Mouse (Mus musculus) heart, postnatal 0 days (tissue): ENCODE measurements around the gene Creb3.

Experiments
- CTCF ChIP-seq: IDR thresholded peaks from 2 replicates; pipeline ENCODE4 v1.5.1; 2016; ENCODE audit warnings: antibody characterized with exemption, control low read depth, low read depth
- EP300 ChIP-seq: IDR thresholded peaks from 2 replicates; pipeline ENCODE4 v1.6.1; 2016; ENCODE audit warnings: antibody characterized with exemption, low read depth

DNA sequence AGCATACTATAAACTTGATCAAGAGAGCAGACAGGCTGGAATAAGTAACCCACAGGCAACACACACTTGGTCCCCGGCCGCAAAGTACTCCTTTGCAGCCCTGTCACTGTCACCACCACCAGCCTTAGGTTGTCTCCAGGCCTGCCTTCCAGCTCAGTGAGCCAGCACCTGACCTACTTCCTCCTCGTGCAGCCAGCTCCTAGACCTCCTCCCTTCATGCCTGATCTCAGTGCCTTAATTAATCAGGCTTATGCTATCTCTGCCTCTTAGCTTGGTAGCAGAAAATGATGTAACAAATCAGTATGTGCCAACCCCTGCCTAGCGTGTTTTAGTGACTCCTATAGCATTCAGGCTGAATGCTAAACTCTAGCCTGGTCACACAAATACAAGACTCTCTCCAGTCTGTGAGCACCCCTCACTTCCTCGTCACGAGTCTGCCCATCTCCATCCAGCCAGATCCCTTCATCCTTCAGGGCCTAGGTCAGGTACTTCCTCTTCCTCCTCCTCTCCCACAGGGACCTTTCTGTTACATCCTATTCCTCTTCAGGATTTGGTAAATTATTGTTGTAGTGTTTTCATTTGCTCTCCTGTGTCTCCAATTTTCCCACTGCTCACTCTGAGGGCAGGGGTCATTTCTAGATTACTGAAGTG is 9.4 kb downstream of the Creb3 start:
- TF ChIP-seq CTCF: no peak
- TF ChIP-seq EP300: no peak
